Mouse (Mus musculus): ENCODE results near the gene Cd80. TPM values are rescaled to one million over a fixed set of nuclear protein-coding genes. Genes with fewer than 3 reads are reported as not detected.

The Cd80 gene
- total and polyA plus RNA-seq, 3 experiments = 39.5 to 57.8 (median 46.2) TPM

DNA sequence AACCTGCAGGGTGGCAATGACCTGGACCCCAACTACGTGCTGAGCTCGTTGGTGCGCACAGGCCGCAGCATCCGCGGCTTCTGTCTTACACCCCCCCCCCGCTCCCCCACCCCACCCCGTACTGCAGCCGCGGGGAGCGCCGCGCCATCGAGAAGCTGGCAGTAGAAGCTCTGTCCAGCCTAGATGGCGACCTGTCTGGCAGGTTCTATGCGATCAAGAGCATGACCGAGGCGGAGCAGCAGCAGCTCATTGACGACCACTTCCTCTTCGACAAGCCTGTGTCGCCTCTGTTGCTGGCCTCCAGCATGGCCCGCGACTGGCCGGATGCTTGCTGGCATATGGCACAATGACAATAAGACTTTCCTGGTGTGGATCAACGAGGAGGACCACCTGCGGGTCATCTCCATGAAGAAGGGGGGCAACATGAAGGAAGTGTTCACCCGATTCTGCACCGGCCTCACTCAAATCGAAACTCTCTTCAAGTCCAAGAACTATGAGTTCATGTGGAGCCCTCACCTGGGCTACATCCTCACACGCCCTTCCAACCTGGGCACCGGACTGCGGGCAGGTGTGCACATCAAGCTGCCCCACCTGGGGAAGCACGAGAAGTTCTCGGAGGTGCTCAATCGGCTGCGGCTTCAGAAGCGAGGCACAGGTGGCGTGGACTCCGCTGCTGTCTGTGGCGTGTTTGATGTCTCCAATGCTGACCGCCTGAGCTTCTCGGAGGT, 28.4 kb downstream of the Cd80 start:
- H3K4me3 ChIP-seq (replicated peaks in 1 of 3; ENCODE audit: low read depth in 2 of 3, low read length in 2 of 3, poor library complexity in 1 of 3) = no peak overlapping the region
- no peaks in the 10 kb centered on the region for H3K27me3 ChIP-seq (replicated peaks)
- in situ Hi-C loops (cut with MboI; ENCODE audit: low pct_ligation_motif_present, low pct_unique_long_range_greater_than_20kb, low sequenced_read_pairs) = no loop called here
- peaks cover 0 to 20% of the 10 kb centered on the region in 2 experiments; a peak in 3 of 4 replicates for H3K4me1 ChIP-seq (ENCODE audit: control insufficient read depth in 1 of 2, insufficient read depth in 2 of 2)
- no peaks in the 10 kb centered on the region for H3K9me3 ChIP-seq (replicated peaks; ENCODE audit: low read length)
- dilution Hi-C loops (cut with MboI; ENCODE audit: extremely low pct_ligation_motif_present, extremely low pct_unique_long_range_greater_than_20kb, low sequenced_read_pairs) = no loop called here
- H3K9ac ChIP-seq (ENCODE audit: insufficient read depth, low read depth) = no peak overlapping the region
- H3K4me2 ChIP-seq (ENCODE audit: insufficient read depth, low read depth, poor library complexity, severe bottlenecking) = no peak overlapping the region
- TF ChIP-seq CTCF (conservative IDR thresholded peaks at IDR 0.05 in 1 of 2, IDR thresholded peaks at IDR 0.05 in 1 of 2; ENCODE audit: low read depth in 2 of 2, low read length in 2 of 2) (no peak), MXI1 (IDR thresholded peaks at IDR 0.05; ENCODE audit: low read depth, low read length) (no peak), ELF1 (IDR thresholded peaks at IDR 0.05; ENCODE audit: low read depth, low read length) (no peak), RAD21 (IDR thresholded peaks at IDR 0.05; ENCODE audit: low read depth, low read length) (no peak), MYC (IDR thresholded peaks at IDR 0.05; ENCODE audit: low read depth, low read length) (no peak), CHD2 (IDR thresholded peaks at IDR 0.05; ENCODE audit: low read length) (no peak), MAZ (IDR thresholded peaks at IDR 0.05; ENCODE audit: low read depth, low read length) (no peak), ETS1 (conservative IDR thresholded peaks at IDR 0.05; ENCODE audit: low read depth, low read length) (no peak)
- H3K27ac ChIP-seq (ENCODE audit: insufficient read depth, low read depth) = no peak overlapping the region
- H3K79me2 ChIP-seq (replicated peaks; ENCODE audit: control insufficient read depth, extremely low read depth, insufficient read depth, poor library complexity, severe bottlenecking) = peaks cover 30% of the 10 kb centered on the region
- peaks cover 81 to 96% of the 10 kb centered on the region in 2 experiments for H3K36me3 ChIP-seq (replicated peaks in 1 of 2; ENCODE audit: control insufficient read depth in 1 of 2, insufficient read depth in 1 of 2, low read length in 1 of 2)
- DNase-seq (ENCODE audit: extremely low read depth) = no peak

GRCm38 (mm10) chr16:38492551-38492950, 37.2 kb downstream of the Cd80 start:
- H3K9me3 ChIP-seq (replicated peaks; ENCODE audit: low read length) = no peaks in the 10 kb centered on the region
- dilution Hi-C loops (cut with MboI; ENCODE audit: extremely low pct_ligation_motif_present, extremely low pct_unique_long_range_greater_than_20kb, low sequenced_read_pairs) = no loop called here
- H3K79me2 ChIP-seq (replicated peaks; ENCODE audit: control insufficient read depth, extremely low read depth, insufficient read depth, poor library complexity, severe bottlenecking) = peaks cover 2% of the 10 kb centered on the region; the same call in 1 of the 2 replicates
- H3K27ac ChIP-seq (ENCODE audit: insufficient read depth, low read depth) = no peak overlapping the region
- H3K4me3 ChIP-seq (replicated peaks in 1 of 3; ENCODE audit: low read depth in 2 of 3, low read length in 2 of 3, poor library complexity in 1 of 3) = no peak overlapping the region
- DNase-seq (ENCODE audit: extremely low read depth) = no peak
- H3K4me1 ChIP-seq (ENCODE audit: control insufficient read depth in 1 of 2, insufficient read depth in 2 of 2) = 0 out of 4 replicates have a peak, but pooled peaks cover 0 to 3% of the 10 kb centered on the region in 2 experiments
- in situ Hi-C loops (cut with MboI; ENCODE audit: low pct_ligation_motif_present, low pct_unique_long_range_greater_than_20kb, low sequenced_read_pairs) = no loop called here
- H3K9ac ChIP-seq (ENCODE audit: insufficient read depth, low read depth) = no peak overlapping the region
- no peak overlapping the region for H3K4me2 ChIP-seq (ENCODE audit: insufficient read depth, low read depth, poor library complexity, severe bottlenecking)
- H3K36me3 ChIP-seq (replicated peaks in 1 of 2; ENCODE audit: control insufficient read depth in 1 of 2, insufficient read depth in 1 of 2, low read length in 1 of 2) = peaks cover 76 to 91% of the 10 kb centered on the region in 2 experiments
- no peak for TF ChIP-seq ZMIZ1 (IDR thresholded peaks at IDR 0.05; ENCODE audit: low read depth, low read length)
- no peaks in the 10 kb centered on the region for H3K27me3 ChIP-seq (replicated peaks)

- no peaks in the 10 kb centered on the region for H3K9me3 ChIP-seq (replicated peaks; ENCODE audit: low read length)
- in situ Hi-C loops (cut with MboI; ENCODE audit: low pct_ligation_motif_present, low pct_unique_long_range_greater_than_20kb, low sequenced_read_pairs) (no loop called here), dilution Hi-C loops (cut with MboI; ENCODE audit: extremely low pct_ligation_motif_present, extremely low pct_unique_long_range_greater_than_20kb, low sequenced_read_pairs) (no loop called here)
- H3K27ac ChIP-seq (ENCODE audit: insufficient read depth, low read depth) = no peak overlapping the region
- no peak for TF ChIP-seq RCOR1 (conservative IDR thresholded peaks at IDR 0.05; ENCODE audit: low read depth, low read length)
- TF ChIP-seq JUND (conservative IDR thresholded peaks at IDR 0.05; ENCODE audit: low read depth, low read length) = no peak
- TF ChIP-seq NRF1 (IDR thresholded peaks at IDR 0.05; ENCODE audit: low read depth, low read length) = no peak
- TF ChIP-seq CTCF (conservative IDR thresholded peaks at IDR 0.05 in 1 of 2, IDR thresholded peaks at IDR 0.05 in 1 of 2; ENCODE audit: low read depth in 2 of 2, low read length in 2 of 2) = peak in 1 of 2 experiments; percentile 23; a peak in 1 of 4 replicates
- TF ChIP-seq SMC3 (IDR thresholded peaks at IDR 0.05; ENCODE audit: low read depth, low read length) = peak; percentile 20; the same call in 1 of the 2 replicates
- no peak for TF ChIP-seq UBTF (IDR thresholded peaks at IDR 0.05; ENCODE audit: low read depth, low read length)
- TF ChIP-seq ELF1 (IDR thresholded peaks at IDR 0.05; ENCODE audit: low read depth, low read length) = no peak
- peak; percentile 23 for TF ChIP-seq RAD21 (IDR thresholded peaks at IDR 0.05; ENCODE audit: low read depth, low read length)
- TF ChIP-seq POLR2A (IDR thresholded peaks at IDR 0.05; ENCODE audit: low read depth, low read length) = no peak
- no peak for TF ChIP-seq CHD1 (IDR thresholded peaks at IDR 0.05; ENCODE audit: low read depth, low read length)
- no peaks in the 10 kb centered on the region for H3K79me2 ChIP-seq (replicated peaks; ENCODE audit: control insufficient read depth, extremely low read depth, insufficient read depth, poor library complexity, severe bottlenecking)
- peaks cover 71 to 90% of the 10 kb centered on the region in 2 experiments for H3K36me3 ChIP-seq (replicated peaks in 1 of 2; ENCODE audit: control insufficient read depth in 1 of 2, insufficient read depth in 1 of 2, low read length in 1 of 2)
- no peak for DNase-seq (ENCODE audit: extremely low read depth)
- 0 out of 4 replicates have a peak, but pooled peaks cover 0 to 3% of the 10 kb centered on the region in 2 experiments for H3K4me1 ChIP-seq (ENCODE audit: control insufficient read depth in 1 of 2, insufficient read depth in 2 of 2)
- H3K27me3 ChIP-seq (replicated peaks) = no peaks in the 10 kb centered on the region
- no peak overlapping the region for H3K9ac ChIP-seq (ENCODE audit: insufficient read depth, low read depth)
- no peak overlapping the region for H3K4me3 ChIP-seq (replicated peaks in 1 of 3; ENCODE audit: low read depth in 2 of 3, low read length in 2 of 3, poor library complexity in 1 of 3)
- no peak overlapping the region for H3K4me2 ChIP-seq (ENCODE audit: insufficient read depth, low read depth, poor library complexity, severe bottlenecking)
Observed at GRCm38 (mm10) chr16:38493890-38494289, 38.5 kb downstream of the Cd80 start.
